Mouse (Mus musculus) cerebellum, adult (tissue): ENCODE data around the gene Myo1a.
"Not testable (repeated sequence)": the region's sequence is repeated elsewhere in the genome, so short reads cannot be mapped to it uniquely, and the experiment has no call there.

ENCODE experiments used
- ATAC-seq: cut with Nextera tagmentation; 2 replicates; pipeline ENCODE4 v1.9.2; 2017; ENCODE audit warnings: mild to moderate bottlenecking, moderate library complexity, mixed read lengths; ENCODE audit not compliant: insufficient number of reproducible peaks, low FRiP score, low TSS enrichment

Myo1a gene

GRCm38 (mm10) chr10:127704766-127705220, at the start of gene Myo1a:
Myo1a (plus strand) TSS chr10:127705170.
- ATAC-seq = no peak

- not testable (repeated sequence) for ATAC-seq
Measured at GRCm38 (mm10) chr10:127657617-127658016, 47.4 kb upstream of the Myo1a start.

- no peak for ATAC-seq
Measured at GRCm38 (mm10) chr10:127658076-127658475, 46.9 kb upstream of the Myo1a start.

- no peak for ATAC-seq
Measured at GRCm38 (mm10) chr10:127659551-127659950, 45.4 kb upstream of the Myo1a start.

GRCm38 (mm10) chr10:127661291-127661914, 43.6 kb upstream of the Myo1a start:
- ATAC-seq = no peak

- ATAC-seq = peak; percentile 36
Measured at GRCm38 (mm10) chr10:127661915-127662663, 42.9 kb upstream of the Myo1a start.

GRCm38 (mm10) chr10:127662666-127663253, 42.2 kb upstream of the Myo1a start:
- no peak for ATAC-seq

GRCm38 (mm10) chr10:127663590-127663989, 41.4 kb upstream of the Myo1a start:
- ATAC-seq = no peak

- ATAC-seq = no peak
Measured at GRCm38 (mm10) chr10:127664166-127664565, 40.8 kb upstream of the Myo1a start.

GRCm38 (mm10) chr10:127664891-127665290, 40.1 kb upstream of the Myo1a start:
- no peak for ATAC-seq

GRCm38 (mm10) chr10:127665366-127666181, 39.4 kb upstream of the Myo1a start:
- no peak for ATAC-seq

- peak; percentile 37 for ATAC-seq
Measured at GRCm38 (mm10) chr10:127666501-127667268, 38.3 kb upstream of the Myo1a start, which contains the start of gene Nemp1. Nemp1 (plus strand) TSS chr10:127666901.

GRCm38 (mm10) chr10:127667269-127668092, 37.5 kb upstream of the Myo1a start:
- ATAC-seq = peak; percentile 13

- no peak for ATAC-seq
Measured at GRCm38 (mm10) chr10:127668093-127669050, 36.6 kb upstream of the Myo1a start, which contains the start of gene Nab2. Nab2 (minus strand) TSS chr10:127668568.

GRCm38 (mm10) chr10:127669170-127669569, 35.8 kb upstream of the Myo1a start:
- no peak for ATAC-seq

- ATAC-seq = no peak
Measured at GRCm38 (mm10) chr10:127670185-127670584, 34.8 kb upstream of the Myo1a start.

GRCm38 (mm10) chr10:127671276-127671675, 33.7 kb upstream of the Myo1a start:
- ATAC-seq = no peak
